Mouse (Mus musculus): Measurements from ENCODE around the gene Abcc9. TPM values are rescaled to one million over a fixed set of nuclear protein-coding genes. Genes with fewer than 3 reads are reported as not detected.
A peak's percentile ranks its signal among the peaks of the same experiment; 100 is the strongest.

Gene Abcc9
- polyA plus RNA-seq, 1 experiment from 2014 or later: 4.9 TPM

DNA sequence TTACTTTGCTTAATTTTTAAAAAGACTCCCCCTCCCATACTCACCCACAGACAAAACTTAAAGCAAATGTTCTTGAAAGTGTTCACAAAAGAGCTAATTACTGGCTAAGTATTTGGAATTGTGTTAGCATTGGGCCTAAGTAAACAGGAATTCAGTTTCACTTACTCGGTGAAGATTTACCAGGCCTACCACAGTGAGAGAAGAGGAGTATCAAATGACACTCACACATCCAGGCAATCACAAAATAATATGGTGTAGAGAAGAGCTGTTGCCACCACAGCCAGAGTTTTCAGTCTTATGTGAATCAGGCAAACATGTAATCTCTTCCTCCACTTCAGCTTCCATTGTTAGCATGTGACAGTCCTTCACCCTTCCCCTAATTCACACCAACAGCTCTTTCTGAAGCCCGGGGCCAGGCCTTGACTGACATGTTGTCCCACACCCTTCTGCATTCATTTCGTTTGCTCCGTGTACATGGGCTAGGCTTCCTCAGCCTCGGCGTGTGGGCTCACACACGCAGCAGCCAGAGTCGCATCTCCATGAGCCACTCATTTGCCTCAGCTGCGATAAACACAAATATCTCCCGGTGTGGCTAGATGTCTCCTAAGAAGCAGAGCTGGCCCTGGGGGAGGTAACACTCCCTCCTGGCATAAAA is 67.5 kb downstream of the Abcc9 start:
- Histone ChIP-seq H3K9me3 (ENCODE audit: low read depth, low read length) (no peaks in the 10 kb centered on the region), H3K4me3 (ENCODE audit: low read depth, low read length) (no peak overlapping the region), H3K4me2 (no peak overlapping the region), H3K27me3 (ENCODE audit: insufficient read depth, low read length) (no peaks in the 10 kb centered on the region), H3K4me1 (ENCODE audit: insufficient read depth) (no peaks in the 10 kb centered on the region), H3K27ac (ENCODE audit: low read depth) (no peak overlapping the region), H3K9ac (no peak overlapping the region), H3K36me3 (ENCODE audit: insufficient read depth) (no peaks in the 10 kb centered on the region)
- 54% methylated on average over 10 of the region's 10 CpGs for WGBS
- ATAC-seq (ENCODE audit: insufficient read depth) (peak; percentile 35; the same call in 1 of the 2 replicates), DNase-seq (no peak)
- TF ChIP-seq CTCF (IDR thresholded peaks at IDR 0.05; ENCODE audit: low read depth): no peak

DNA sequence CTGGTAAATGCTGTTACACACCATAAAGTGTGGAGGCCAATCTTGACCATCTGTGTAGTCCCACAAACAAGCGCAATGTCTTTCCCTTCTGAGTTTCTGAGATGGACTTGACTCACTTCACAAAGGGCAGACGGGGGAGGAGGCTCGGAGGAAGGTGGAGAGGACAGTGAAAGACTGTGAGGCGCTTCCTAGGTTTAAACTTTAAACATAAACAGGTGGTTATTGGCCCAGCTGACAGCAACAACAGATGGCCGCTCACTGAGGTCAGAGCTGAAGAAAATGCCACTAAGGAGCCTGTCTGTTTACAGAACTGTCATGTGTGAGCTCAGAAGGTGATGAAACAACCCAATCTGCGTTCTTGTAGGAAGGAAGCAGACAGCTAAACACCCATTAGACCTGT is 78.8 kb downstream of the Abcc9 start:
- Histone ChIP-seq H3K4me2 (no peak overlapping the region), H3K27me3 (ENCODE audit: insufficient read depth, low read length) (no peaks in the 10 kb centered on the region), H3K27ac (ENCODE audit: low read depth) (no peak overlapping the region), H3K4me3 (ENCODE audit: low read depth, low read length) (no peak overlapping the region), H3K9me3 (ENCODE audit: low read depth, low read length) (no peaks in the 10 kb centered on the region), H3K36me3 (ENCODE audit: insufficient read depth) (no peaks in the 10 kb centered on the region), H3K4me1 (ENCODE audit: insufficient read depth) (no peaks in the 10 kb centered on the region), H3K9ac (no peak overlapping the region)
- 33% methylated on average over 6 of the region's 6 CpGs for WGBS
- TF ChIP-seq CTCF (IDR thresholded peaks at IDR 0.05; ENCODE audit: low read depth): no peak
- ATAC-seq (ENCODE audit: insufficient read depth): no peak
- DNase-seq: no peak

DNA sequence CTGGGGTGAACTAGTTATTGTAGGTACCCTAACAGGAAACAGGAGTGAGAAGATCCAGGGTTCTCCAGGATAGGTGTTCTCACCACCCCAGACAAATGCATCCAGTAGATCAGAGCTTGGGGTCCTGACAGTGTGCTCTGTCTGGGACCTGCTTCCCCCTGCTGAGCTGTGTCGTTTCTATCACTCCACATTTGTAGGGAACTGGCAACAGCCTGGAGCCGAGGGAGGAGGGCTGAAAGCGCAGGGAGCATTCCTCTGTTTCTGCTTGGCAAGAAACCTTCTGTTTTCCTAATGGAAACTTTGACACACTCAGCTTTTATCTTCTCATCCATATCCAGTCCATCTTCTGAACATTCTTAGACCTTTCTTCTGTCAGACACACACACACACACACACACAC is 85.5 kb downstream of the Abcc9 start:
- no peak overlapping the region for H3K27ac ChIP-seq (ENCODE audit: low read depth)
- no peaks in the 10 kb centered on the region; the same call in 1 of the 2 replicates for H3K4me1 ChIP-seq (ENCODE audit: insufficient read depth)
- no peak overlapping the region for H3K9ac ChIP-seq
- H3K4me3 ChIP-seq (ENCODE audit: low read depth, low read length): no peak overlapping the region
- TF ChIP-seq CTCF (IDR thresholded peaks at IDR 0.05; ENCODE audit: low read depth): no peak
- ATAC-seq (ENCODE audit: insufficient read depth): peak; percentile 59; the same call in 1 of the 2 replicates
- H3K4me2 ChIP-seq: no peak overlapping the region
- peak; percentile 57 for DNase-seq
- H3K27me3 ChIP-seq (ENCODE audit: insufficient read depth, low read length): no peaks in the 10 kb centered on the region
- 23% methylated on average over 3 of the region's 3 CpGs for WGBS
- H3K36me3 ChIP-seq (ENCODE audit: insufficient read depth): no peaks in the 10 kb centered on the region
- H3K9me3 ChIP-seq (ENCODE audit: low read depth, low read length): no peaks in the 10 kb centered on the region

DNA sequence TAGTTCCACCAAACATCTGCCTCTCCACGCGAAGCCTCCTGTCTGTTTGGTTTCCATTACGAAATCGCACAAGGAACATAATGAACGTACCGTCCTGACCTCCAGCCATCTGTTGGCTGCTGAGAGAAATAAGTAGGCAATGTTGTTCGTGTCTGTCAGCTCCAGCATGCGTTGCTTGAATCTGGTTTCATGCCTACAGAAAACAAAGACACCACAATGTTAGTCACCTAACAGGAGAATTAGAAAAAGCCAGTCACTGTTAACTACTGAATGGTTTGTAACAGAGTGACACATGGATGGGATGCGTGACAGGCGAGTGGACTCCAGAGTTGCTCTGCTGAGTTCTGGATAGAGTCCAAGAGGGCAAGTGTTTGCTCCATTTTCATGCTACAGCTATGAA is 87.8 kb downstream of the Abcc9 start:
- ATAC-seq (ENCODE audit: insufficient read depth) (peak; percentile 45; the same call in 1 of the 2 replicates), DNase-seq (peak; percentile 80)
- Histone ChIP-seq H3K9ac (no peak overlapping the region), H3K4me1 (ENCODE audit: insufficient read depth) (no peaks in the 10 kb centered on the region; the same call in 1 of the 2 replicates), H3K27ac (ENCODE audit: low read depth) (no peak overlapping the region), H3K4me2 (no peak overlapping the region), H3K9me3 (ENCODE audit: low read depth, low read length) (no peaks in the 10 kb centered on the region), H3K4me3 (ENCODE audit: low read depth, low read length) (no peak overlapping the region), H3K36me3 (ENCODE audit: insufficient read depth) (no peaks in the 10 kb centered on the region), H3K27me3 (ENCODE audit: insufficient read depth, low read length) (no peaks in the 10 kb centered on the region)
- TF ChIP-seq CTCF (IDR thresholded peaks at IDR 0.05; ENCODE audit: low read depth): no peak
- 38% methylated on average over 10 of the region's 10 CpGs for WGBS

DNA sequence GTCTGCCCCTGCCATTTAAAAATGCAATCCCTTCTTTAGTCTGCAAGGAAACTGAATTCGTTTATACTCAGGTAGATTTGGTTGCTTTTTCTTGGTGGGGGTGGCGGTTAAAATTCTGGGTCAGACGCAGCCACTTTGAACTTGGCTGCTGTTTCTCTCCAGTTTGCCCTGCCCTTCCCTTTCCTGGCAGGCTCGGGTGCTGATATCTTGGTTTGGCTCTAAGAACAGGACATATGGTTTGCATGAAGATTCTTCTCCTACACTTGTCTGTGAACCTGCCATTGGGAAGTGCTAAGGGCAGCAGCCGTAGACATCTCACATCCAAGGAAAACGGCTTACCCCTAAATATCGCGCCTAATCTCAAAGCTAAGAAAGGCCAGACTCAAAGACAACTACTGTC is 89.7 kb downstream of the Abcc9 start:
- 77% methylated on average over 8 of the region's 8 CpGs for WGBS
- H3K36me3 ChIP-seq (ENCODE audit: insufficient read depth): no peaks in the 10 kb centered on the region
- DNase-seq: no peak

DNA sequence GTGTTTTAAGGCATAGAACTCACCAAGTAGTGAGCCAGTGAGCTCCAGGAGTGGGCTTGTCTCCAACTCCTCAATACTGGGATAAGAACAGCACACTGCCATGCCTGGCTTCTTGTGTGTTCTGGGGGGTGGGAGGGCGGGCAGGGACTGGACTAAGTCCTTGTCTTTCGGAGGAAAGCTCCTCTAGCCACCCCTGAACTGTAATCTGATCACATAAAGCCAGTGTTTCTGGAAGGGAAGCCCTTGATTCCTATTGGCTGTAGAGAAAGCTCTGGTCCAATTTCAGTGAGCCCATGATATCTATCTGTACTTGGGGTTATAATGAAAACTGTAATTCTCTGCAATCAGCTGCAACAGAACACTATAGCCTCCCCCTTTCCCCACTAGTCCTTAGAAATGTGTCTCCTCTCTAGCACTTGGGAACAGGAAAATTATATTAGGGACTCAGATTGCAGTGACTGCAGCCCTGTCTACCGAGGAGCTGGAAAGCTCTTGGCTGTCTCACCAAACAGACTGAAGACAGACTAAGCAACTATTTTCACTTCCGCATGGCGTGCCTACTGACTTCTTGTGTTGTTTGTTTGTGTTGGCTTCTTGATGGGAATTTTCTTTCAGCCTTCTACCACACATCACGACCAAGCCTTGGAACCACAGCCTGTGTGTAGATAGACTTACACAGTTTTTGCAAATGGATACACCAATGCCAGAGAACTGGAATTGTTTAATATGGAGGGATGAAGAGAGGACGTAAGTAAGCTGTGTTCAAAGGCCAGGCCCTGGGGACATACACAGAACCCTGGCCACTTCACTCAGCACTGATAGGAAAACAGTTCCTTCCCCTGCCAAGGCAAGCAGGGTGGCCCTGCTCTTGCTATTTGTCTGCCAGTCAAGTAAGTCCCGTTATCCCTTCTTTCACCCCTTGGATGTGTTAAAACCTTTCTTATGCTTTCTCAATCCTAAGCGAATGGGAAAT is 92.4 kb downstream of the Abcc9 start:
- H3K27me3 ChIP-seq (ENCODE audit: insufficient read depth, low read length): no peaks in the 10 kb centered on the region
- no peaks in the 10 kb centered on the region for H3K9me3 ChIP-seq (ENCODE audit: low read depth, low read length)
- H3K4me2 ChIP-seq: no peak overlapping the region
- peak overlapping the region; percentile 26; the same call in 1 of the 2 replicates for H3K27ac ChIP-seq (ENCODE audit: low read depth)
- H3K36me3 ChIP-seq (ENCODE audit: insufficient read depth): no peaks in the 10 kb centered on the region
- no peak for TF ChIP-seq CTCF (IDR thresholded peaks at IDR 0.05; ENCODE audit: low read depth)
- peak; percentile 59; the same call in 1 of the 2 replicates for ATAC-seq (ENCODE audit: insufficient read depth)
- H3K4me1 ChIP-seq (ENCODE audit: insufficient read depth): no peaks in the 10 kb centered on the region; the same call in 1 of the 2 replicates
- DNase-seq: peak; percentile 45
- H3K4me3 ChIP-seq (ENCODE audit: low read depth, low read length): no peak overlapping the region
- 50% methylated on average over 9 of the region's 9 CpGs for WGBS
- H3K9ac ChIP-seq: no peak overlapping the region

More for the DNA sequence above, 89.7 kb downstream of the Abcc9 start:
- no peak overlapping the region for H3K9ac ChIP-seq
- H3K27ac ChIP-seq (ENCODE audit: low read depth): no peak overlapping the region
- H3K9me3 ChIP-seq (ENCODE audit: low read depth, low read length): no peaks in the 10 kb centered on the region
- no peak overlapping the region for H3K4me2 ChIP-seq
- H3K4me3 ChIP-seq (ENCODE audit: low read depth, low read length): no peak overlapping the region
- no peak for ATAC-seq (ENCODE audit: insufficient read depth)
- H3K27me3 ChIP-seq (ENCODE audit: insufficient read depth, low read length): no peaks in the 10 kb centered on the region
- no peak for TF ChIP-seq CTCF (IDR thresholded peaks at IDR 0.05; ENCODE audit: low read depth)
- H3K4me1 ChIP-seq (ENCODE audit: insufficient read depth): no peaks in the 10 kb centered on the region; the same call in 1 of the 2 replicates

DNA sequence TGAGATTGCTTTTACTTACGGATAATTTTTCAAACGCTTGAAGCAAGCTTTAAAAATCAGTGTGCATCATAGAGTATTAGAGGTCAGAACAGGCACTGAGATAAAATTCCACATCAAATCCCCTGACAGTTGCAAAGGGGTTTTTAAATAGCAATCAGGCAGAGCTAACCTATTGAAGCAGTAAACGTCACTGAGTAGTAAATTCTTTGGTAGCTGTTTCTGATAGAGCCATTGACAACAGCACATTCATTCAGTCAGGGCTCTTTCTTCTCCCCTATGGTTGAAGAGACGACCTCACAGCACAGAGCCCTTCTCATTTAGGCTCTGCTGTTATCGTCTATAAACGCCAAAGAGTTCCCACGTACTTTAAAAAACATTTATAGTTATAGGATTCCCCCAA is 95.0 kb downstream of the Abcc9 start:
- Histone ChIP-seq H3K27me3 (ENCODE audit: insufficient read depth, low read length) (no peaks in the 10 kb centered on the region), H3K4me2 (no peak overlapping the region), H3K9ac (no peak overlapping the region), H3K4me3 (ENCODE audit: low read depth, low read length) (no peak overlapping the region), H3K36me3 (ENCODE audit: insufficient read depth) (no peaks in the 10 kb centered on the region), H3K27ac (ENCODE audit: low read depth) (no peak overlapping the region), H3K9me3 (ENCODE audit: low read depth, low read length) (no peaks in the 10 kb centered on the region), H3K4me1 (ENCODE audit: insufficient read depth) (no peaks in the 10 kb centered on the region)
- DNase-seq: no peak
- ATAC-seq (ENCODE audit: insufficient read depth): no peak
- no peak for TF ChIP-seq CTCF (IDR thresholded peaks at IDR 0.05; ENCODE audit: low read depth)
- 56% methylated on average over 7 of the region's 7 CpGs for WGBS
